Mouse (Mus musculus) spleen, postnatal 4 days (tissue): ENCODE results near the gene Wwc1.
"Not testable (repeated sequence)": the region's sequence is repeated elsewhere in the genome, so short reads cannot be mapped to it uniquely, and the experiment has no call there.

Source experiments
- DNase-seq, 2 experiments: peaks; one replicate each; pipeline ENCODE4 v3.0.0; 2022; ENCODE audit warnings: low spot score in 2 of 2

Gene Wwc1

GRCm38 (mm10) chr11:35878559-35878897 lies 101.8 kb downstream of the Wwc1 start:
- DNase-seq: no peak

GRCm38 (mm10) chr11:35877651-35878558 lies 102.4 kb downstream of the Wwc1 start:
- DNase-seq: no peak

GRCm38 (mm10) chr11:35873624-35874244 lies 106.6 kb downstream of the Wwc1 start:
- DNase-seq: no peak

DNA sequence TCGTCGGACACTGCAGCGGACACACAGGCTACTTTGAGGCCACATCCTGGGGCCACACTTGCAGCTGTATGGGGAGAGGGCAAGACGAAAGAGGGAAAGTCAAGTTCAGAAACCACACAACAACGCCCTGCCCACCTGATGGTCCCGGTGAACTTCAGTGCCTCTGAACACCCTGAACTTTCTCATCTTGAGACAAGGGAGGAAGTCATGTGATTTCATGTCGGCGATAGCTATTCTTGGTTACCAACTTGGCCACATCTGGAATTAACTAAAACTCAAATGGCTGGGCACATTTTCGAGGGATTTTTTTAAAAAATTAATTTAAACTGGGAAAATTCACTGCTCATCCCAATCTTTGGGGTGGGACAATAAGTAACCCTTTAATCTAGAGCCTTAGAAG lies 109.4 kb downstream of the Wwc1 start:
- no peak for DNase-seq

GRCm38 (mm10) chr11:35866140-35866539 lies 114.2 kb downstream of the Wwc1 start:
- DNase-seq: no peak

DNA sequence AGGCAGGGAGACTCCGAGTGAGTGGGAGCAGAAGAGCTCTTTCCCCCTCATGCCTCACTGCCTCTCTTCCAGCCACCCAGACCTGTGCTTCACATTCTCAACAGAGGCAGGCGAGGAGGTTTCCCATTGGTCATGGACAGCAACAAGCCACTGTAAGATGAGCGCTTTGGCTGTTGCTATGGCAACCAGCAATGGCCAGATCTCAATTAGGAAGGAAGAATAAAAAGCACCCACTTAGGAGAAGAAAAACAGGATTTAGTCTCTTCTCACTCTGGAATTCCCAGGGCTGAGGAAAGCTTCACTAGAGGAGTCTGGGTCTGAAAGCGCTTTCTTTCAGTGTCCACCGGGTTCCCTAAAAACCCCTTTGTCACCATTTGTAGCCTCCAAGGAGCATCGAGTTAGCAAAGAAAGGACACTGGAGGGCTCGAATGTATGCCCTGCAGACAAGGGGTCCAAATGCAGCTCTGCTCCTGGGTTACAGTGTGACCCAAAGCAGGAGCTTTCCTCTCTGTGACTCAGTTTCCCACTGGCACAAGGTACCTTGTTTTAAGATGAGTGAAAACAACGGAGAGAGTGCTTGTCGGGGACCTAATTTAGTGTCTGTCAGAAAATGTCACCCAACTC lies 115.2 kb downstream of the Wwc1 start:
- DNase-seq: no peak

DNA sequence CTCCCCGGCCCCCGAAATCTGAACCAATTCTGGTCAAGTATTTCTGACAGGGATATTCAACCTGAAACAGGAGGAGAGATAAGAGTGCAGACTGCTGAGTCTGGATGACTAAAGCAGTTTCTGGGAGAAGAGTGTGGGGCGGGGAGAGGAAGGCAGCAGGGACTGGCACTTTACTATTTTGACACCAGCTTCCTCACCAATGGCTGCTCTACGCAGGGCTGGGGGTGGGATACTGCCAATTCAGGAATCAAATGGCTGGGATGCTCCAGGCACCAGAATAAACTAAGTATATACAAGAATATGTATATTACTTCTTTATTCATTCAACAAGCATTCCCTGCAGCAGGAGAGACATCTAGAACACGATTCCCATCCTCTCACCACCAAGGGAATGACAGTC lies 116.7 kb downstream of the Wwc1 start:
- no peak for DNase-seq

DNA sequence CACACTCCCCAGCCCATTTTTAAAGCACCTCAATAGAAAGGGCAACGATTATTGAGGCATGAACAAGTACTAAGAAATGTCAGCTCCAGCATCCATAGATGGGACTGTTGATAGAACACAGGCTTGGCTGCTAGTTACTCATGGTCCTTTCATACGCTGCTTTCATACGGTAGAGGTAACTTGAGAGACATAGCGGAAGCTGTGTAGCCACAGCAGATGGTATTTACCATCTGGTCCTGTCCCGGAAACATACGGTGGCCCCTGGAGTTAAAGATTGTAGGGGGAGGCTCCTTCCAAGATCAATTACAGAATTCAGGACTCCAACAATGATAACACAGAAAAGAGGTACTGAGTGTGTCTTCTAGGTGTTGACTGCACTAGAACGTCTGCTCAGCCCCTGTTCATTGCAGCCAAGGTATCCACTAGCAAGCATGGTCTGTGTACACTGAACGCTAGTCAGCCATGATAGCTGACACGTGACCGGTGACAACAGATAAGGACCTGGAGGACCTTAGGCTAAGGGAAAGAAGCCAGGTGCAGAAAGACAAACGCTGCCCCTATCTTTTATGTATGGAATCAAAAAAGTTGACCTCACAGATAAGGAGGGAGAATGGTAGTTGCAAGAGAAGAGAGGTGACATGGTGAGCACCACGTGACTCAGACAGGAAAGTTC lies 122.8 kb downstream of the Wwc1 start:
- DNase-seq: no peak

DNA sequence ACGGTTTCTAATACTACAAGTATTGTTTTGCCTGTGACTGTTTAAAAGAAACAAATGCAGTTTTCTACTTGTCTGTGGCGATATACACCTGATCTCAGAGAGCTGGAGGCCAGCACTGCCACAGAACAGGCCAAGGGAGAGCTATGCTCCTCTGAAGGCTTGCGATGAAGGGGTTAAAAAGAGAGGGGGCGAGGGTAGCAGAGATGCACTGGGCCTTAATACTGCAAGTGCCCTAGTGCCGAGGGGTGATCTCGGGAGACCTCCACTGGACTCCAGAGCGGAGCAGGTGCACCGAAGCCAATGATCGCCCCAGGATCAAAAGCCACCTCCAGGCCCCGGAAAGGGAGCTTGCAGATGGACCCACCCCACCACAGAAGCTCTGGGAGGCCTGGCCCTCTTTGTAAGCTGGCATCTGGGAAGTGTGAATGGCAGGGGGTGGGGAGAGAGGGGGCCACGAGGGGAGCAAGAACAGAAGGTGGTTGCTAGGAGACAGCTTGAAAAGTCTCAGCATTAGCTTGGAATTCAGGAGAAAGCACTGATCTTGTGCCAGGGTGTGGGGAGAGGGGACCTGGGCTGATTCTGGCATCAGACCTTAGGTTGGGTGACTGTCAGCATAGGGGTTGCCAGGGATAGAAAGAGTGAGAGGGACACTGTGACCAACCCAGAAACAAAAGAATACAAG lies 123.8 kb downstream of the Wwc1 start:
- no peak for DNase-seq

- no peak for DNase-seq
These were observed 124.8 kb downstream of the Wwc1 start for GRCm38 (mm10) chr11:35855567-35855966.

DNA sequence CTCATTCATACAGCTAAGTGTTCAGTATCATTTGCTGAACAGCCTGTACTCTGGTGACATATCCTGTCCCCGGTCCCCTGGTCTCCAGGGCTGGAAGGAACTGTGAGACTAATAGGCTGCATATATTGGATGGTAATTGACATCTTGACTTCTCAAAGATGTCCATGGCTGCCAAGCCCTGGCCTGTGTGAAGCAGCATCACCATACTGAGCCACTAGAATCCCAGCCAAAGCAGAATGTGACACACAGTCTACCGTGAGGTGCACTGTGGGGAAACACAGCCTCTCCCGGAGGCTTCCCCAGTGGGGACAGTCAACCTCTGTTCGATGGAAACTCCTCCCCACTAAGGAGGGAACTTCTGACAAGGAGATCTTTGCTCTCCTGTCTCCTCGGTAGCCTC lies 125.4 kb downstream of the Wwc1 start:
- no peak for DNase-seq

GRCm38 (mm10) chr11:35853651-35854050 lies 126.7 kb downstream of the Wwc1 start:
- no peak for DNase-seq

- peak in 1 of 2 experiments; percentile 37 for DNase-seq
These were observed 127.6 kb downstream of the Wwc1 start for GRCm38 (mm10) chr11:35852731-35853130.

- DNase-seq: no peak
These were observed 136.0 kb downstream of the Wwc1 start for GRCm38 (mm10) chr11:35844299-35844698.

DNA sequence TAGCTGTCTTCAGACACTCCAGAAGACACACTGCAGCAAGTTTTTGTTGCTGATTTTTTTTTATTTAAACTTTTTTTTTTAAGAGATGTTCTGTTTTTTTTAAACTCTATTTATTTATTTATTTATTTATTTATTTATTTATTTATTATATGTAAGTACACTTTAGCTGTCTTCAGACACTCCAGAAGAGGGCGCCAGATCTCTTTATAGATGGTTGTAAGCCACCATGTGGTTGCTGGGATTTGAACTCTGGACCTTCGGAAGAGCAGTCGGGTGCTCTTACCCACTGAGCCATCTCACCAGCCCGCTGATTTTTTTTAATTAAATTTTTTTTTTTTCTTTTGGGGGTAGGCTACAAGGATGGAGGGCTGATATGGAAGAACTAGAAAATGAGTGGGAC lies 137.8 kb downstream of the Wwc1 start:
- DNase-seq: not testable (repeated sequence)

DNA sequence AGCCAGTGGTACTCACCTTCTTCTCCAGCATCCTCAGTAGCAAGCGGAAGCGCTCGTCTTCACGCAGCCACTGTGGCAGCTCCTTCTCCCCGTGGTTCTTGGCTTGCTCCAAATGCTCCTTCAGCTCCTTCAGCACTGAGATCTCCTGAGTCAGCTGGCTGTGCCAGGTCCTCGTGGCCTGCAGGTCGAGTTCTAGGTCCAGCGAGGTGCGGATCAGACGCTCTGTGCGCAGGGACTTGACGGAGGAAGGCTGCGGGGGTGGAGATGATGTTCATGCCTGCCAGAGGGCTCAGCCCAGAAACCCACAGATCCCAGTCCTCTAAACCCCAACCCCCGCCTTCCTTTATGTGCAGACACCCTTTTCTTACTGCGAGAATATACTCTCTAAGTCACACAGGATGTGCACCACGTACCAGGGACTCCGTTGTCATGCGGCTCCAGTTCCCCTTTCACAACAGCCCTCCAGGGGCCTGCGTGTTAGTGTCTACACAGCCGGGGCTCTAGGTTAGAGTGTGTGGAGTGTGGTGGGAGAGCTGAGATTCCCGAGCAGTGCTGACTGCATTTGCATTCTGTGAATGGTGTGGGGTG lies 138.5 kb downstream of the Wwc1 start:
- DNase-seq: no peak

- DNase-seq: not testable (repeated sequence)
These were observed 139.5 kb downstream of the Wwc1 start for GRCm38 (mm10) chr11:35840806-35841205.

DNA sequence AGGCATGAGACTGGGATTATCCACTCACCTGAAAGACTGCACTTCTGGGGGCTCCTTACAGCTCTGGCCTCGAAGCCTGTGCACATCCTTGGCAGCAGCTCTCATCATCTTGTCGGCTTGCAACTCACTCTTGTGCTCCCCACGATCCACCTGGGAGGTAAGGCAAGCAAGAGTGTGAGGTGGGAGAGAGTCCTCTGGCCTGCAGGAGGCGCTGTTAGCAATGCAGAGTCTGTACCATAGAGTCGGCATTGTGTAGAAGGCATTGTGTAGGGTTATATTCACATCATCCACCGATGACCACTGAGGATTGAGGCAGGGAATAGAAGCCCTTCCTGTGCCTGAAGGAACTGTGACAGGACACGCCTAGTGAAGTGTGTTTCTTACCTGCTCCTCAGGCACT lies 140.0 kb downstream of the Wwc1 start:
- DNase-seq: peak in 1 of 2 experiments; percentile 67

DNA sequence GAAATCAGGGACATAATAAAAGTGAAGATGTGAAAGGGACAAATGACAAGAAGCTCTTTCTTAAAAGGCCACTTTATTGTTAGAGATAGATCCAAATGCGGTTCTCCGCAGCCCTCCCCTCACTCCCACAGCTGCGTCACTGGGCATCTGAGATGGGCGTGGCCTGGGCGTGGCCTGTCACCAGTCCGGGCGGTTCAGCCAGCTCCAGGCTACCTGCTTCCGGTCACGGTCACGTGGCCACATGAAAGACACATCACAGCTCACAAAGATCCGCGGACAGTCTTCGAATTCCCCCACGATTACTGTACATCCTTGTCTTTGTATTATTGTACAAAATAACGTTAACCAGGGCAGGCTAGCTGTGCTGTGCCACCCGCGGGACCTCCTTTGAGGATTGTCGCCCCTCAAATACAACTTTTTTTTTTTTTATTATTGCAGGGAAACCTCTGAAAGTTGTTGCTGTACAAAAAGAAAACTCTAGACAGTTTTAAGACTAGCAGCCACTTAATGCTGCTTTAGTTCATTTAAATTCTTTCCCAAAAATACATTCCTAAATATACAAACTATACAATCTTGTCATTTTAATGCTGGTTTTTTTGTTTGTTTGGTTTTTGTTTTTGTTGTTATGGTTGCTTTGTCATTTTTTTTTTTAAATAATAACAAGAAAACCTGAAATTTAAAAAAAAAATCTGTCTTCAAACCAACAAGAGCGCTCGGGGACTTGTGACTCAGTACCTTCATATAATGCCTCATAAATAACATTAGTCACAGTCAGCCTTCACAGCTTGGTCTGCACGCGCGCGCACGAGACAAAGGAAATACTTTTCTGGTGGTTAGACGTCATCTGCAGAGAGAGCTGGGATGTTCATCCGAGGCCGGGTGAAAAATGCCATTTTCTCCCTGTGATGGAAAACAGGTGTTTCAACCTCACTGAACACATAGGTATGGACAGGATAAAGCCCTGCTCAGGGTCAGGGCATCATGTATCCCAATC lies 141.7 kb downstream of the Wwc1 start:
- DNase-seq: peak; percentile 88 to 92
